Mouse (Mus musculus): ENCODE data around the gene Ptpn12.

DNA sequence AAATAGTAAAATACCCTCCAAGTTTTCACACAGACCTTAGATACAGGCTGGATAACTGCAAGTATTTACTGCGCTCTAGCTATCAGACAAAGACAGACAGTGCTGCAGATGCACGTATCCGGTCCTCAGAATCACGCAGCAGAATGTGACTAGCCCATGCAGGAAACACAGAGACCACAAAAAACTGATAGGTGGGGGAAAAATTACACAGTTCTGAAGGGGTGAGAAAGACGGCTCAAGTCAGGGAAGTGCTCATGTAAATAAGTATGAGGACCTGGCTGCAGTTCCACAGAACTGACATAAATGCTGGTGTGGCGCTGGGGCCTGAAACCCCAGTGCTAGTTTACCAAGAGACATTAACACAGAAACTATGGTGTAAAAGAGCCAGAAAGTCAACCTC is 53.0 kb downstream of the Ptpn12 start:
- no peak for TF ChIP-seq CTCF (IDR thresholded peaks at IDR 0.05; ENCODE audit: insufficient read depth, low read length)
- TF ChIP-seq POLR2A (IDR thresholded peaks at IDR 0.05; ENCODE audit: borderline replicate concordance, extremely low read depth, low read depth, low read length) = no peak

Measured in lung, adult 2 months (tissue).